Mouse (Mus musculus): ENCODE results near the gene Gm7137.
"Not testable (repeated sequence)": the region's sequence is repeated elsewhere in the genome, so short reads cannot be mapped to it uniquely, and the experiment has no call there.

Gene Gm7137

DNA sequence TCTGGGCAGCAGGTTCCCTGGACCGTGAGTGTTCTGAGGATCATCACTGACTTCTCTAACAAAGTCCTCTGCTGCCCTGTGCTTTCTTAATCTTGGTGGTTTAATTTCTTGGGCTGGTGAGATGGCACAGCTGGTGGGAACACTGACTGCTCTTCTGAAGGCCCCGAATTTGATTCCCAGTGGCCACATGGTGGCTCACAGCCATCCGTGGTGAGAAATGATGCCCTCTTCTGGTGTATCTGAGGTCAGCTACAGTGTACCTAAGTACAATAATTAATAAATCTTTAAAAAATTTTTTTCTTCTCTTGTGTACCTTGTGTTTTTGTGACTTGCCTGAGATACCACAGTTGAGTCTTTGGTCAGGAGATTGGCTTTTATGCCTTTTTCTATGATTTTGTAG, 35.7 kb downstream of the Gm7137 start:
- DNase-seq (ENCODE audit: low spot score in 2 of 2): not testable (repeated sequence)

DNA sequence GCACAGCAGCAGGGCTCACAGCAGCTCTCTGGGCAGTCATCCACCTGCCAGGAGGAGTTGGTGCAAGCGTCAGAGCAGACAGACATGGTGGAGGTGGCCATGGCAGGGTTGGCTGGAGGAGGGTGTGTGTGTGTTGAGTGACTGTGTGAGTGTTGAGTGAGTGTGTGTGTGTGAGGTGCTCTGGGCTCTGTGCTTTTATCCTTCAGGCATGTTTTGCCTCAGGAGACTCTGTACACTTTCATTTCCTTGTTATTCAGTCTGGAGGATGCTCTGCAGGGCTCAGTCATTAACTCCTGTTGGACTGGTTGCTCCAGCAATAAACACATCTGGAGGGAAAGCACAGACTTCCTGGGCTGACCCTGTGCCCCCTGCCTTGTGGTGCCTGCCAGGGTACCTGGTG, 36.7 kb downstream of the Gm7137 start, which contains the start of gene Gm9736:
Gm9736 (minus strand) TSS at position 101 of the 400 bp plus-strand sequence.
- DNase-seq (ENCODE audit: low spot score in 2 of 2): not testable (repeated sequence)

- DNase-seq (ENCODE audit: low spot score in 2 of 2): not testable (repeated sequence)
Measured at GRCm38 (mm10) chr10:77750686-77751085, 37.3 kb downstream of the Gm7137 start.

DNA sequence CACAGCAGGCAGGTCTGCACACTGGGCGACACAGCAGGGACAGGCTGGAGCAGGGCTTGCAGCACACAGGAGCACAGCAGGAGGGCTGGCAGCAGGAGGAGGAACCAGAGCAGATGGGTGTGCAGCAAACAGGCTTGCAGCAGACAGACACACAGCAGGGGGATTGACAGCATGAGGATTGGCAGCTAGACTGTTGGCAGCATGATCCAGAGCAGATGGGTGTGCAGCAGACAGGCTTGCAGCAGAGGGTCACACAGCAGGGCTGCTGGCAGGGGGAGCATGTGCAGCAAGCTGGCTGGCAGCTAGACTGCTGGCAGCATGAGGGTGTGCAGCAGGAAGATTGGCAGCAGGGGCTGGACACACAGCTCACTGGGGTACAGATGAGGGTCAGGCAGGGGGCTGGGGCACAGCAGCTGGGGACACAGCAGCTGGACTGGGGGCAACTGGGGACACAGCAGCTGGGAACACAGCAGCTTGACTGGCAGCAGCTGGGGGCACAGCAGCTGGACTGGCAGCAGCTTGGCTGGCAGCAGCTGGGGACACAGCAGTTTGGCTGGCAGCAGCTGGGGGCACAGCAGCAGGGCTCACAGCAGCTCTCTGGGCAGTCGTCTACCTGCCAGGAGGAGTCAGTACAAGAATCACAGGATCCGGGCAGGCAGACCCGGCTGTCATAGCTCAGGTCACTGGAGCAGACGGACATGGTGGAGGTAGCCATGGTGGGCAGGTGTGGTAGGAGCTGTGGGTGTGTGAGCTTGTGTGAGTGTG, 45.9 kb downstream of the Gm7137 start, which contains the start of gene Gm18596:
Gm18596 (minus strand) TSS at position 715 of the 765 bp plus-strand sequence.
- DNase-seq (ENCODE audit: low spot score in 2 of 2): not testable (repeated sequence)

DNA sequence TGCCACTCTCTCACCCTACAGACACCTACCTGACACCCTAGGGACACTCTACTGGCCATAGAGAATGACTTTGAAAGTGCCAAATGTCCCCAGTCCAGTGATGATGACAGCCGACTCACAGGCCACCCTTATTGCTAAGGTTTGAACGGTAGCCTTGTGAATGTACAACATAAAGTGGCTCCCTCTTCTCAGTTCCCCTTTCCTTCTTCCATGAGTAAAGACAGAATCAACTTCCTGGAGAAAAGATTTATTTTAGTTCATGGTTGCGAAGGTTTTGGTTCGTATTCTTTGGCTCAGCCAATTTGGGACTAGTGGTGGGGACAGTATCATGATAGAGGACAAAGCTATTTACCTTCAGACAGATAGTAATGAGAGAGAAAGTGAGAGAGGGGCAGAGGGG, 49.1 kb downstream of the Gm7137 start:
- DNase-seq (ENCODE audit: low spot score in 2 of 2): no peak
